Mouse (Mus musculus): ENCODE data around the gene Slc29a2. TPM values are rescaled to one million over a fixed set of nuclear protein-coding genes. Genes with fewer than 3 reads are reported as not detected.
A peak's percentile ranks its signal among the peaks of the same experiment; 100 is the strongest.

Slc29a2 gene
- total RNA-seq, 2 experiments from 2014 or later, result 1.5 to 14.2 TPM

GRCm38 (mm10) chr19:5053909-5054308 is 30.2 kb downstream of the Slc29a2 start:
- peak; percentile 59 for ATAC-seq (replicated peaks; ENCODE audit: low FRiP score, low TSS enrichment, poor library complexity, severe bottlenecking)

- no peak for ATAC-seq (replicated peaks; ENCODE audit: low FRiP score, low TSS enrichment, poor library complexity, severe bottlenecking)
Measured at GRCm38 (mm10) chr19:5056251-5056650, 32.6 kb downstream of the Slc29a2 start.

GRCm38 (mm10) chr19:5057876-5058775 is 34.5 kb downstream of the Slc29a2 start:
- ATAC-seq (replicated peaks; ENCODE audit: low FRiP score, low TSS enrichment, poor library complexity, severe bottlenecking), result no peak

DNA sequence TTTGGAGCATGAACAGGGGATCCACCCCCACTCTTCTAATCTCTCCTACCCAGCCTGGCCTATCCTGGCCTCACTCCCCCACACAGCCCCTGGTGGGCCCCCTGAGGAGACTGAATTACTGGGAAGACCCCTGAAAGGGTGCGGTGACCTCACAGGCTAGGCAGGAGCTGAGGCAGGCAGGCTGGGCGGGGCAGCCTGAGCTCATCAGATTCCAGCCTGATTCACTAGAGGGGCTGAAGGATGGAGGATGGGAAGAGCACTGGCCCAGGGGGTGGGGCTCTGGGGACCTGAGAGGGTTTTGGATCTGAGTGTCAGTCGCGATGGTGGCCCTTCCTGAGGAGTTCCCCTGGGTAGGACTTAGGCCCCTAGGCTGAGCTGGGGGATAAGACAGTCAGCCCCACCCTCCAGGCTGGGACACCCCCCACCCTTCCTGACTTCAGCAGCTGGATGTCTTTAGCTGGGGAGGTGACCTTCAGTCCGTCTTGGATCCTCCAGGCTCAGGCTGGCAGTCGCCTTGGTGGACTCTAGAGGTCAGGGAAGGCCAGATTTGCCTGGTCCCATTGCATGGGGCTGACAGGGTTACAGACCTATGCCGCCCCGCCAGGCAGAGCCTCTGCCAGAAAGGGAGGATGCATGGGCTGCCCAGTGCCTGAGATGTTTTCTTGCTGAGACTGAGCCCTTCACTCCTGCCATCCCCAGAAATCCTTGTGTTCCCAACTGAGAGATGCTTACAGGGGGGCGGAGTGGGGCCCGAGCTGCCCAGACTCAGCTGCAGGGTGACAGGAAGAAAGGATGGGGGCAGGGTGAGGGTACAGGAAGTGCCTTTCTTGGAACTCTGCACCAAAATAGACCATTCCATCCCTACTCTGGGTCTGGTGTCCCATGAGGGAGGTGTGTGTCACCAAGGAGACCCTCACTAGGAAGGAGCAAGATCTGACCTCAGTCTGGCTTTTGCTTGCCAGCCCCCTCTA is 35.4 kb downstream of the Slc29a2 start:
- ATAC-seq (replicated peaks; ENCODE audit: low FRiP score, low TSS enrichment, poor library complexity, severe bottlenecking), result no peak

GRCm38 (mm10) chr19:5060365-5061330 is 37.0 kb downstream of the Slc29a2 start:
- ATAC-seq (replicated peaks; ENCODE audit: low FRiP score, low TSS enrichment, poor library complexity, severe bottlenecking), result no peak

- no peak for ATAC-seq (replicated peaks; ENCODE audit: low FRiP score, low TSS enrichment, poor library complexity, severe bottlenecking)
Measured at GRCm38 (mm10) chr19:5062041-5062440, 38.4 kb downstream of the Slc29a2 start.

- ATAC-seq (replicated peaks; ENCODE audit: low FRiP score, low TSS enrichment, poor library complexity, severe bottlenecking), result no peak
Measured at GRCm38 (mm10) chr19:5062446-5062845, 38.8 kb downstream of the Slc29a2 start.

GRCm38 (mm10) chr19:5065104-5065503 is 41.4 kb downstream of the Slc29a2 start:
- no peak for ATAC-seq (replicated peaks; ENCODE audit: low FRiP score, low TSS enrichment, poor library complexity, severe bottlenecking)

- ATAC-seq (replicated peaks; ENCODE audit: low FRiP score, low TSS enrichment, poor library complexity, severe bottlenecking), result peak; percentile 89
Measured at GRCm38 (mm10) chr19:5067040-5067799, 43.6 kb downstream of the Slc29a2 start.

- ATAC-seq (replicated peaks; ENCODE audit: low FRiP score, low TSS enrichment, poor library complexity, severe bottlenecking), result no peak
Measured at GRCm38 (mm10) chr19:5067867-5068569, 44.4 kb downstream of the Slc29a2 start, which contains the start of gene Cd248. Cd248 (plus strand) TSS chr19:5068078.

DNA sequence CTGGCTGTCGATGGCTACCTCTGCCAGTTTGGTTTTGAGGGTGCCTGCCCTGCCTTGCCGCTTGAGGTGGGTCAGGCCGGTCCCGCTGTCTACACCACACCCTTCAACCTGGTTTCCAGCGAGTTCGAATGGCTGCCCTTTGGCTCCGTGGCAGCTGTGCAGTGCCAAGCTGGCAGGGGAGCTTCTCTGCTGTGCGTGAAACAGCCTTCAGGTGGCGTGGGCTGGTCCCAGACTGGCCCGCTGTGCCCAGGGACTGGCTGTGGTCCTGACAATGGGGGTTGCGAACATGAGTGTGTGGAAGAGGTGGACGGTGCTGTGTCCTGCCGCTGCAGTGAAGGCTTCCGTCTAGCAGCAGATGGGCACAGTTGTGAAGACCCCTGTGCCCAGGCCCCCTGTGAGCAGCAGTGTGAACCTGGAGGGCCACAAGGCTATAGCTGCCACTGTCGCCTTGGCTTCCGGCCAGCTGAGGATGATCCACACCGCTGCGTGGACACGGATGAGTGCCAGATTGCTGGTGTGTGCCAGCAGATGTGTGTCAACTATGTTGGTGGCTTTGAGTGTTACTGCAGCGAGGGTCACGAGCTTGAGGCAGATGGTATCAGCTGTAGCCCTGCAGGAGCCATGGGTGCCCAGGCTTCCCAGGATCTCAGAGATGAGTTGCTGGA is 45.0 kb downstream of the Slc29a2 start:
- ATAC-seq (replicated peaks; ENCODE audit: low FRiP score, low TSS enrichment, poor library complexity, severe bottlenecking), result no peak

GRCm38 (mm10) chr19:5069486-5069885 is 45.8 kb downstream of the Slc29a2 start:
- ATAC-seq (replicated peaks; ENCODE audit: low FRiP score, low TSS enrichment, poor library complexity, severe bottlenecking), result no peak

- no peak for ATAC-seq (replicated peaks; ENCODE audit: low FRiP score, low TSS enrichment, poor library complexity, severe bottlenecking)
Measured at GRCm38 (mm10) chr19:5069978-5070377, 46.3 kb downstream of the Slc29a2 start.

DNA sequence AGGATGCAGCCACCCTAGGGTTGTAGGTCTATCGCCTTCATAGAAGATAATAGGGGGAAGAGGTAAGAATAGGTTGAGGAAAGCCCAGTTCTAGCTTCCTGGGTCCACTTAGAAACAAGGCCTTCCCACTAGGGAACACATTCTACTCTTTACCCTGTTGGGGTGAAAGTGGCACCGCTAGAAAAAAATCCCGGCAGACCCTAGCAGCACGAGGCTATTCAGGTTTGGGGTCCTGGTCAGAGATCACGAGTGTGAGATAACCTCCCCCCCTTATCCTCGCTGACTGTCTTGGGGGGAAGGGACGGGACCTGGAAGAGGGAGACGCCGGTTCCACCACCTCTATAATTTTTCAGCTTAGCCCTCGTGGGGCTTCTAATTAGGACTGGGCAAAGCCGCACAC is 47.4 kb downstream of the Slc29a2 start:
- no peak for ATAC-seq (replicated peaks; ENCODE audit: low FRiP score, low TSS enrichment, poor library complexity, severe bottlenecking)

DNA sequence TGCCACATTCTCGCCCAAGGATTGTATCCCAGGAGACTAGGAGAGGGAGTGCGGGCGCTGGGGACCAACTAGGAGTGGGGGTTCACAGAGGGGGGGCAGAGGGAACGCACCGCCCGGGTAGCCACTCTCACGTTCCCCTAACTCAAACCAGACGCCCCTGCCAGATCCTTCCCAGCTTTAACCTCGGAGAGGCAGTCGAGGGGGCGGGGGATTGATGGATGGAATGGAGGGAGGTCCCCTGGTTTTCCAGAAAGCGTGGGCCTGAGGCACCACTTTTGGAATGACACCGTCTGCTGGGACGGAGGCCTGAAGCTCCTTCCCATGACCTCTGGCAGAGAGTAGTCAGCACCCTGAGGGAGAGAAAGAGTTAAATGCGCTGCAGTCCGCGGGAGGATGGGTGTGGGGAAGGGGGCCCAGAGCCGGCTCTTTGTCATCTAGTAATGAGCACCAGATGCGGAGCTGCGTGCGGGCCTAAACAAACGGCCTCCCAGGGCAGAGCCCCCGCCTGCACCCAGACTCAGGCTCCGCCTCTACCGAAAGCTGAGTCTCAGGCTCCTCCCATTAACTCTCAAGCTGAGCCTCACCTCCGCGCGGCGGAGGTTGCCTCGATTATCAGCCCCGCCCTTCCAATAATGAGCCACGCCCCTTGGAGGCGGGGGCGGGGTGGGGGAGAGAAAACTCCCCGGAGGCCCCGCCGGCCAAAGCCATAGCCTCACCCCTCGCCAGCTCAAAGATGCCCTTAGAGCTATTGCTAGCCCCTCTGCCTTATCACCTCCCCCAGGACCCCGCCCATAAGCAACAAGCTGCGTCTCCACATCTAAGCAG is 48.1 kb downstream of the Slc29a2 start:
- ATAC-seq (replicated peaks; ENCODE audit: low FRiP score, low TSS enrichment, poor library complexity, severe bottlenecking), result peak; percentile 72

DNA sequence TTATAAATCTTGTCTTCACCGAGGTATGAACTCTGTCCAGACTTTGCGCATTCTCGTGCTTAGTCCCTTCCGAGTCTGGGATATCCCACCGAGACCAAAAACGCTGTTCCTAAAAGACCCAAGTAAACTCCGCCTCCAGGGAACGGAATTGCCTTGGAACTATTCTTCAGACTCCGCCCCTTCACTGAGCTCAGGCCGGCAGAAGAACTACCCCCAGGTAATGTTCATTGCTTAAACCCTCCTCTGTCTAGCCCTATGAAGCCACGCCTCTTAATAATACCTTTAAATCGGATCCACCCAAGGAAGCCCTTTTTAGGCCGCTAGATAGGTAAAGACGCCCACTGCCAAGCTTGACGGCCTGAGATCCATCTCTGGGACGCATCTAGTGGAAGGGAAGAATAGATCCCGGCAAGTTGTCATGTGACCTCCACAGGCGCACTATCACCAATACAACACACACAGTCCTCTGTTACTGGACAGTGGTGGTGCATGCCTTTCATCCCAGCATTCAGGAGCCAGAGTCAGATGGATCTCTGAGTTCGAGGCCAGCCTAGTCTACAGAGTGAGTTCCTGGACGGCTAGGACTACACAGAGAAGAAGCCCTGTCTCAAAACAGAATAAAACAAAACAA is 48.8 kb downstream of the Slc29a2 start:
- no peak for ATAC-seq (replicated peaks; ENCODE audit: low FRiP score, low TSS enrichment, poor library complexity, severe bottlenecking)
